Mouse (Mus musculus): ENCODE results near the gene Rin1. TPM values are rescaled to one million over a fixed set of nuclear protein-coding genes. Genes with fewer than 3 reads are reported as not detected.
"Not testable (repeated sequence)": the region's sequence is repeated elsewhere in the genome, so short reads cannot be mapped to it uniquely, and the experiment has no call there.

The Rin1 gene
- total RNA-seq, 2 experiments from 2014 or later: 0.71 to 1.2 TPM

DNA sequence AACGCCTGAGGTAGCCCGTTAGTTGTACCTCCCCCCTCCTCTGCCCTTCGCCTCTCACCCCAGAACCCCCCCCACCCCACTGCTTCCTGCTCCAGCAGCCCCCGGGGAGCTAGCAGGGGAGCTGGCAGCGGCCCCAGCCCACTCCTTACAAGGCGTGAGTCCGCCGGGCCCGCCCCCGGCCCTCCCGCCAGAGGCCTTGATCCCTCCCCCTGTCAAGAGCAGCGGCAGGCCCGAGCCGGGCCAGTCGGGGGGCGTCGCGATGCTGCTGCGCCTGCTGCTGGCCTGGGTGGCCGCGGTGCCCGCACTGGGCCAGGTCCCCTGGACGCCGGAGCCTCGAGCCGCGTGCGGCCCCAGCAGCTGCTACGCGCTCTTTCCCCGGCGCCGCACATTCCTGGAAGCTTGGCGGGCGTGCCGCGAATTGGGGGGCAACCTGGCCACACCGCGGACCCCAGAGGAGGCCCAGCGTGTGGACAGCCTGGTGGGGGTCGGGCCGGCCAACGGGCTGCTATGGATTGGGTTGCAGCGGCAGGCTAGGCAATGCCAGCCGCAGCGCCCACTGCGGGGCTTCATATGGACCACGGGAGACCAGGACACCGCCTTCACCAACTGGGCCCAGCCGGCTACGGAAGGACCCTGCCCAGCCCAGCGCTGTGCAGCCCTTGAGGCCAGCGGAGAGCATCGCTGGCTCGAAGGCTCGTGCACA lies 17.7 kb downstream of the Rin1 start, which contains the start of gene Cd248:
TSS of gene Cd248 (plus strand) at position 212 of the 703 bp plus-strand sequence.
- peak; percentile 75 for DNase-seq (ENCODE audit: low spot score)

DNA sequence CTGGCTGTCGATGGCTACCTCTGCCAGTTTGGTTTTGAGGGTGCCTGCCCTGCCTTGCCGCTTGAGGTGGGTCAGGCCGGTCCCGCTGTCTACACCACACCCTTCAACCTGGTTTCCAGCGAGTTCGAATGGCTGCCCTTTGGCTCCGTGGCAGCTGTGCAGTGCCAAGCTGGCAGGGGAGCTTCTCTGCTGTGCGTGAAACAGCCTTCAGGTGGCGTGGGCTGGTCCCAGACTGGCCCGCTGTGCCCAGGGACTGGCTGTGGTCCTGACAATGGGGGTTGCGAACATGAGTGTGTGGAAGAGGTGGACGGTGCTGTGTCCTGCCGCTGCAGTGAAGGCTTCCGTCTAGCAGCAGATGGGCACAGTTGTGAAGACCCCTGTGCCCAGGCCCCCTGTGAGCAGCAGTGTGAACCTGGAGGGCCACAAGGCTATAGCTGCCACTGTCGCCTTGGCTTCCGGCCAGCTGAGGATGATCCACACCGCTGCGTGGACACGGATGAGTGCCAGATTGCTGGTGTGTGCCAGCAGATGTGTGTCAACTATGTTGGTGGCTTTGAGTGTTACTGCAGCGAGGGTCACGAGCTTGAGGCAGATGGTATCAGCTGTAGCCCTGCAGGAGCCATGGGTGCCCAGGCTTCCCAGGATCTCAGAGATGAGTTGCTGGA lies 18.4 kb downstream of the Rin1 start:
- DNase-seq (ENCODE audit: low spot score): no peak

DNA sequence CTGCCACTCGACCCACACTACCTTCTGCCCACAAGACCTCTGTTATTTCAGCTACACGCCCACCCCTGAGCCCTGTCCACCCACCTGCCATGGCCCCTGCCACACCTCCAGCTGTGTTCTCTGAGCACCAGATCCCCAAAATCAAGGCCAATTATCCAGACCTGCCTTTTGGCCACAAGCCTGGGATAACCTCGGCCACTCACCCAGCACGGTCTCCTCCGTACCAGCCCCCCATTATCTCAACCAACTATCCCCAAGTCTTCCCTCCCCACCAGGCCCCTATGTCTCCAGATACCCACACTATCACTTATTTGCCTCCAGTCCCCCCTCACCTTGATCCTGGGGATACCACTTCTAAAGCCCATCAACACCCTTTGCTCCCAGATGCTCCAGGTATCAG lies 19.2 kb downstream of the Rin1 start:
- no peak for DNase-seq (ENCODE audit: low spot score)

DNA sequence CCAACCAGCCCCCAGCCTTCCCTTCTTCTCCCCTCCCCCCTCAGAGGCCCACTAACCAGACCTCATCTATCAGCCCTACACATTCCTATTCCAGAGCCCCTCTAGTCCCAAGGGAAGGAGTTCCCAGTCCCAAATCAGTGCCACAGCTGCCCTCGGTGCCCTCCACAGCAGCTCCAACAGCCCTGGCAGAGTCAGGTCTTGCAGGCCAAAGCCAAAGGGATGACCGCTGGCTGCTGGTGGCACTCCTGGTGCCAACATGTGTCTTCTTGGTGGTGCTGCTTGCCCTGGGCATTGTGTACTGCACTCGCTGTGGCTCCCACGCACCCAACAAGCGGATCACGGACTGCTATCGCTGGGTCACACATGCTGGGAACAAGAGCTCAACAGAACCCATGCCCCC lies 19.7 kb downstream of the Rin1 start:
- DNase-seq (ENCODE audit: low spot score): no peak

DNA sequence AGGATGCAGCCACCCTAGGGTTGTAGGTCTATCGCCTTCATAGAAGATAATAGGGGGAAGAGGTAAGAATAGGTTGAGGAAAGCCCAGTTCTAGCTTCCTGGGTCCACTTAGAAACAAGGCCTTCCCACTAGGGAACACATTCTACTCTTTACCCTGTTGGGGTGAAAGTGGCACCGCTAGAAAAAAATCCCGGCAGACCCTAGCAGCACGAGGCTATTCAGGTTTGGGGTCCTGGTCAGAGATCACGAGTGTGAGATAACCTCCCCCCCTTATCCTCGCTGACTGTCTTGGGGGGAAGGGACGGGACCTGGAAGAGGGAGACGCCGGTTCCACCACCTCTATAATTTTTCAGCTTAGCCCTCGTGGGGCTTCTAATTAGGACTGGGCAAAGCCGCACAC lies 20.8 kb downstream of the Rin1 start:
- no peak for DNase-seq (ENCODE audit: low spot score)

DNA sequence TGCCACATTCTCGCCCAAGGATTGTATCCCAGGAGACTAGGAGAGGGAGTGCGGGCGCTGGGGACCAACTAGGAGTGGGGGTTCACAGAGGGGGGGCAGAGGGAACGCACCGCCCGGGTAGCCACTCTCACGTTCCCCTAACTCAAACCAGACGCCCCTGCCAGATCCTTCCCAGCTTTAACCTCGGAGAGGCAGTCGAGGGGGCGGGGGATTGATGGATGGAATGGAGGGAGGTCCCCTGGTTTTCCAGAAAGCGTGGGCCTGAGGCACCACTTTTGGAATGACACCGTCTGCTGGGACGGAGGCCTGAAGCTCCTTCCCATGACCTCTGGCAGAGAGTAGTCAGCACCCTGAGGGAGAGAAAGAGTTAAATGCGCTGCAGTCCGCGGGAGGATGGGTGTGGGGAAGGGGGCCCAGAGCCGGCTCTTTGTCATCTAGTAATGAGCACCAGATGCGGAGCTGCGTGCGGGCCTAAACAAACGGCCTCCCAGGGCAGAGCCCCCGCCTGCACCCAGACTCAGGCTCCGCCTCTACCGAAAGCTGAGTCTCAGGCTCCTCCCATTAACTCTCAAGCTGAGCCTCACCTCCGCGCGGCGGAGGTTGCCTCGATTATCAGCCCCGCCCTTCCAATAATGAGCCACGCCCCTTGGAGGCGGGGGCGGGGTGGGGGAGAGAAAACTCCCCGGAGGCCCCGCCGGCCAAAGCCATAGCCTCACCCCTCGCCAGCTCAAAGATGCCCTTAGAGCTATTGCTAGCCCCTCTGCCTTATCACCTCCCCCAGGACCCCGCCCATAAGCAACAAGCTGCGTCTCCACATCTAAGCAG lies 21.5 kb downstream of the Rin1 start:
- DNase-seq (ENCODE audit: low spot score): peak; percentile 83

DNA sequence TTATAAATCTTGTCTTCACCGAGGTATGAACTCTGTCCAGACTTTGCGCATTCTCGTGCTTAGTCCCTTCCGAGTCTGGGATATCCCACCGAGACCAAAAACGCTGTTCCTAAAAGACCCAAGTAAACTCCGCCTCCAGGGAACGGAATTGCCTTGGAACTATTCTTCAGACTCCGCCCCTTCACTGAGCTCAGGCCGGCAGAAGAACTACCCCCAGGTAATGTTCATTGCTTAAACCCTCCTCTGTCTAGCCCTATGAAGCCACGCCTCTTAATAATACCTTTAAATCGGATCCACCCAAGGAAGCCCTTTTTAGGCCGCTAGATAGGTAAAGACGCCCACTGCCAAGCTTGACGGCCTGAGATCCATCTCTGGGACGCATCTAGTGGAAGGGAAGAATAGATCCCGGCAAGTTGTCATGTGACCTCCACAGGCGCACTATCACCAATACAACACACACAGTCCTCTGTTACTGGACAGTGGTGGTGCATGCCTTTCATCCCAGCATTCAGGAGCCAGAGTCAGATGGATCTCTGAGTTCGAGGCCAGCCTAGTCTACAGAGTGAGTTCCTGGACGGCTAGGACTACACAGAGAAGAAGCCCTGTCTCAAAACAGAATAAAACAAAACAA lies 22.2 kb downstream of the Rin1 start:
- no peak for DNase-seq (ENCODE audit: low spot score)

DNA sequence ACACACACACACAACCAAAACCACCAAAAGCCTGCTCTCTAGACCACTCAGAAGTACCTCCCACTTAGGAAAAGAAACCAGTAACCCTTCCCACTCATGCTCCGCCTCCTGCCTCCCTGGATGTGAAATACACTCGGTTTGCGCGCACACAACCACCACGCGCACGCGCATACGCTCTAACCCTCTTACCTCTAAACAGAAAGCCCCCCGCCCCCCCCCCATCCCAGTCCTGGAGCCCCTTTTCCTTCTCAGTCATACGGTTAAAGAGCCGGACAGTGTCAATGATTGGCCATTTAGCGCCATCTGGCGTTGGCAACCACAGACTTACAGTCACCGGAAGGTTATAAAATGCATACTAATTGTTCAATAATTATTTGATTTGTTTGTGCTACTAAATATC lies 22.7 kb downstream of the Rin1 start:
- DNase-seq (ENCODE audit: low spot score): peak; percentile 51

DNA sequence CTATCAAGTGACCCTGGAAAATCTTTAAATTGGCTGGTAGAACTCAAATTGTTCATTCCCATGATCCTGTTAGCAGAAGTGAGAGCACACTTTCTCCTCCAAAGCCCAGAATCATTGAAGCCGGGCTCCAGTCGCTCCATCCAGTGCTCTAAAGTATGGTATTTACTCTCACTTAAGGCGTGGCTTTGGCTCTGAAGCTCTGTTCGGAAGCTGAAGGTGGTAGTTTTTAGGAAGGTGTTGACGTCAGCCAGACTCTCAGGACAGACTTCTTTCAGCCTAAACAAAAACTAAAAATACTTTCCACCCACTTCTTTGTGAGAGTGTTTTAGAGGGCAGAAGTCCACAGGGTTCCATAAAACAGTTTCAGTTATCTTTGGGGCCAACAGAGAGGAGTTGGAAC lies 23.2 kb downstream of the Rin1 start:
- DNase-seq (ENCODE audit: low spot score): no peak

DNA sequence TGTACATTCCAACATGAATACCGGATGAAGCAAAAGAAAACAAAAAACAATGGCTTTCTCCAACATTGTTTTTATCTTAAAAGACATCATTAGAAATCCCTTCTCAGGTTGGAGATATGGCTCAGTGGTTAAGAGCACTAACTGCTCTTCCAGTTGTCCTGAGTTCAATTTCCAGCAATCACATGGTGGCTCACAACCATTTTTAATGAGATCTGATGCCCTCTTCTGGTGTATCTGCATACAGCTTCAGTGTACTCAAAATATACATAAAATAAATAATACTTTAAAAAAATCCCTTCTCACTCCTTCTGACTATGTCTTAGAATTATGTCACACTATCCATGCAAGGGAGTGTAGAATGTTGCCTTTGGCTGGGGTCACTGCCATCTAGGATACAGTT lies 29.0 kb downstream of the Rin1 start:
- no peak for DNase-seq (ENCODE audit: low spot score)

DNA sequence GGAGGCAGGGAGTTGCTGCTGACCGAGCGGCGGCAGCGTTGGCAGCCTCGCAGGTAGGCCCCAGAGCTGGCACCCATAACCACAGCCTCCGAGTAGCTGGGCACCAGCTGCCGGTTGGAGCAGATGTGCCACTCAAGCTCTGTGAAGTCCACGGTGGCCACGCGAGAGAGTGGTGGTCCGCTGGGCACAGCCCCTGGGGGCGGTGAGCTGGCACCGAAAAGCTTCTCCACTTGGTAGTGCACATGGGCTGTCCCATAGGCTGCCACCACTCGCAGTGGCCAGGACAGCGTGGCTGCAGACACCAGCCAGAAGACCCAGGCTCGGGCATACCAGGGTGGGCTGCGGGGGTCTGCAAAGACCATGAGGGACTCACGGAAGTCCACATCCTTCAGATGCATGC lies 31.7 kb downstream of the Rin1 start:
- DNase-seq (ENCODE audit: low spot score): no peak

DNA sequence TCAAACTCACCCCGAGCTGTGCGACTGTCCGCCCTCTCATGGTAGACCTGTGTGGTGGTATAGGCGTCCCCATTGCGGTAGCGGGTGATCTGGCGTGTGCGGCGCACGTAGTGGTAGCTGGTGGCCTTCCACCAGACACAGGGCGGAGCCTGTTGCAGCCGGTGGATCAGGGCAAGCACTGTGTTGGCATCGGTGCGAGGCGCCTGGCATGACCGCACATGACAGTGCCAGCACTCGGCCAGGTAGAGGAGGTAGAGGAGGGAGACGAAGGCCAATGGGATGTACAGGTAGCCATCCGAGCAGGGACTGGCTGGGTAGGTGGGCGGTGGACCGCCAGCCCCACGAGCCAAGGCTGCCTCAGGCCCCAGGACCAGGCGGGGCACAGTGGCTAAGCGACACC lies 32.3 kb downstream of the Rin1 start:
- no peak for DNase-seq (ENCODE audit: low spot score)

DNA sequence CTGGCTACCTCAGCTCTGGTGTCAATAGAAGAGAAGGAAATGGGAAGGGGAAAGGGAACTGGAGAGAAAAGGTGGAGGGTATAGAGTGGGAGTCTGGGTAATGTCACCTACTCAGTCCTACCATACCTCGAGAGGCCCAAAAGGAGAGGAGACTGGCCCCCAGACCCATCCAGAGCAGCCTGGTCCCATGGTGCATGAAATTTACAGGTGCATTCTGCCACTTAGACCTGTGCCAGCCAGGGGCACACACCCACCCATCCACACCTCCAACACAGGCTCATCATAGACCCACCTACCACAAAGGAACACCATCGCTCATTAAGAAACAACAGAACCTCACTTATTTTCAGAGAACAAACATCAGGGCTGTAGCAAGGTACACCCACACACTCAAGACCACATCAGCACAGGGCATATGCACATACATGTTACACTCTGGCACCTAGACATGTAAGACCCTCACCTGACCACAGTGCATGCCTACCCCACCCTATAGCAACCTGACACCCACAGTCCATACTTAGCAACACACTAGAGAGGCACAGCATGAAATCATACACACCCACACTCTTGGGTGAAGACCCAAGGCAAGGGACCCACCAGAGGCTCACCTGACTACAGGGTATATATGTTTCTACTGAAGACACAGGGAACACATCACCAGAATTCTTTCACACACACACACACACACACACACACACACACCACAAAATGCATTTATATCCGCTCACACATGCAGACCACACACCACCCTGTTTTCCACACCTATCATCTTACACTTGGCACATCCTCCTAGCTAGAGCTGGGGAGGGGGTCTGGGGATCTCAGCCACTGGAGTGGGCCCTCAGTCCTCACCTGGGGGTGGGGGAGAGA lies 33.9 kb downstream of the Rin1 start:
- DNase-seq (ENCODE audit: low spot score): no peak

DNA sequence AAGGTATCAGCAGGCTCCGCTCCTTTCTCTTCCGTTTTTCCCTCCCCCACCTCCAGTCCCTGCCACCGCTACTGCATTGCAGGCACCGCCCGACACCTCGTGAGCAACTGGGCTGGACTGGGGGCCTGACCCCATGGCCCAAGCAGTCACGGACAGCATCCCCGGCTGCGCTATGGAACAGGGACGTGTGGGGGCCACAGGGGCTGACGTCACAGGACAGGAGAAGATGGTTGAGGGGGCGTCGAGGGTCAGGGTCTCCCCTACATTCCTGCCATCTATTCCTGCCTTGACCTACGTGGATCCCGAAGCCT lies 34.5 kb downstream of the Rin1 start:
- DNase-seq (ENCODE audit: low spot score): no peak

DNA sequence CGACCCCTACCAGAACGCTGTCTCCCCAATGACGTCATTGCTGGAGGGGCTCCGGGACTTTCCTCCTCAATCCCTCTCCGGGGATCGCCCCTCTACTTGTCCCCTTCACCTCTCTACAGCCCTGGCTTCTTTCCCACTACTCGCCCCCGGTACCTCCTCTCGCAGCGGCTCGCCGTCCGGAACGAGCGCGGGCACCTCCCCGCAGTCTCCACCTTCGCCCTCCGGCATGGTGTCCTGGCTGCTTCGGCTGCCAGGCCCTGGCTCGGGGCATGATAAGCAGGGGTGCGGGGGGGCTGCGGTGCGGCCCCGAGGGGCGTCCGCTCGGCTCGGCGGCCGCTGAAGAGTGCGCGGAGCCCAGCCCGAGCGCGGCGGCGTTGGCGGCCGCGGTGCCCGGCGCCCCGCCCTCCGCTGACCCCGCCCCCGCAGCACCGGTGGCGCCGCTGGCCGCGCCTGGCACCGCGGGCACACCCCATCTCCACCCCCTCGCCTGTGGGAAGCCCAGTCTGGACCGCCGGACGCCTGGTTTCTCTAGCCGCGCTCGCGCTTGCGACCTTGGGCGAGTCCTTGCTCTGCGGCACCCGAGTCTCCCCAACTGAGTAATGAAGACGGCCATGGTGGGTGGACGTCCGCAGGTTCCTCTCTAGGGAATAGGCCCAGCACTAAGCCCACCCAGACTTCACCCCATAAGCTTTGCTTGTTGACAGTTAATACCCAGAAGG lies 35.0 kb downstream of the Rin1 start, which contains the start of gene Tmem151a:
TSS of gene Tmem151a (minus strand) at position 387 of the 719 bp plus-strand sequence.
- no peak for DNase-seq (ENCODE audit: low spot score)

DNA sequence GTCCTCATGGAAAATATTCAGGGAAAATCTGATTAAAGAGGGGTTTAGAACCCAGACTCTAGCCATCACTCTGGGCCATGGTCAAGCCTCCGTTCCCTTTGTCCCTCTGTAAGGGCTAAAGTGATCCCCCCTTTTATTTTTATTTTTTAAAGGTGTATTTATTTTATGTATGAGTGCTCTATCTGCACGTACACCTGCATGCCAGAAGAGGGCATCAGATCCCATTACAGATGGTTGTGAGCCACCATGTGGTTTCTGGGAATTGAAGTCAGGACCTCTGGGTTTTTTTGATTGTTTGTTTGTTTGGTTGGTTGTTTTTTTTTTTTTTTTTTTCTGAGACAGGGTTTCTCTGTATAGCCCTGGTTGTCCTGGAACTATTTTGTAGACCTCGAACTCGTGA lies 36.3 kb downstream of the Rin1 start:
- DNase-seq (ENCODE audit: low spot score): not testable (repeated sequence)

DNA sequence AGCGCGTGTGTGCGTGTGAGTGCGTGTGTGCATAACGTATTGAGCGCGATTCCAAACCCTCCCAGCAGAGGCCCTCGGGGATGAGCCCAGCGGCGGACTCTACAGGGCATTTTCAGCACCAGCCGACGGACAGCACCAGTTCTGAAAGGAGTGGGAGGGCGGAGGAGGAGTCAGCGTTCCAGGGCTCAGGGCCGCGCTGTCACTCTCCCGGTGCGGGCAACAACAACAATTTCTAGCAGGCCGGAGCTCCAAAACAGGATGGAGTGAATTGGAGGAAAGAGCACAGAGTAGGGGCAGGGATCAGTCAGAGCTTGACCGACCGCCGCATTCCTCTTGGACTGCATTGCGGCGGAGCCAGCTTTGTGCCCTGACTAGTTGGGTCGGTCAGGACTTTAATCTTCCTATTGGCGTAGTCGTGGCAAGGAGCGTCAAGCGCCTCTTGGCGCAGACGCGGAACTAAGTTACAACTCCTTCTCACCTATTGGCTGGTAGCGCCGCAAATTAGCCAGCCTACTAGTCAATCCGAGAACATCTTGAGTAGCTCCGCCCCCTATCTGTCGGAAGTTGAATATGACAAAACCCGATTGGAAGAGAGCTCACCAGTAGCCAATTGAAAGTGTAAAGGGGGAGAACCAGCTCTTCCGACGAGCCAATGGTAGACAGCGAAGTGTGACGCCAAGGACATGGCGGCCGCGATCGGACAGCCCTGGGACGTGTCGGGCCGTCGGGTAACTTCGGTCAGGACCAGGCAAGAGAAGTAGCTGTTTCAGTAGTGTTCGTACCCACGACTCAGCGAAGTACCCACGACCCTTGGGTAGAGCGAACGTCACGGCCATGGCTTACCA lies 37.8 kb downstream of the Rin1 start, which contains the start of gene Yif1a:
TSS of gene Yif1a (plus strand) at position 655 of the 845 bp plus-strand sequence.
- DNase-seq (ENCODE audit: low spot score): peak; percentile 95

DNA sequence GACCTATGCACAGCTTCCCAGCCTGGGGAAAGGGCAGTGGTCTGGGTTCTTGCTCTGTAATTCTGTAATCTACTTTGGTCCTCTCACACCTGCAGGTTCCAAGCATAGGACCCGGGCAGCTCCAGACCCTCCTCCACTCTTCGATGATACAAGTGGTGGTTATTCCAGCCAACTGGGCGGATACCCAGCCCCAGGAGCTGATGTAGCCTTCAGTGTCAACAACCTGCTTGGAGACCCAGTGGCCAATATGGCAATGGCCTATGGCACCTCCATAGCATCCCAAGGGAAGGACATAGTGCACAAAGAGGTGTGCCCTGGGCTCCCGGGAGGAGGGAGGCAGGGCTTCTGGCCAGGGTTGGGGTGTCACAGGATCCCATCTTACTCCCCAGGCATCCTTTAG lies 39.0 kb downstream of the Rin1 start:
- no peak for DNase-seq (ENCODE audit: low spot score)

DNA sequence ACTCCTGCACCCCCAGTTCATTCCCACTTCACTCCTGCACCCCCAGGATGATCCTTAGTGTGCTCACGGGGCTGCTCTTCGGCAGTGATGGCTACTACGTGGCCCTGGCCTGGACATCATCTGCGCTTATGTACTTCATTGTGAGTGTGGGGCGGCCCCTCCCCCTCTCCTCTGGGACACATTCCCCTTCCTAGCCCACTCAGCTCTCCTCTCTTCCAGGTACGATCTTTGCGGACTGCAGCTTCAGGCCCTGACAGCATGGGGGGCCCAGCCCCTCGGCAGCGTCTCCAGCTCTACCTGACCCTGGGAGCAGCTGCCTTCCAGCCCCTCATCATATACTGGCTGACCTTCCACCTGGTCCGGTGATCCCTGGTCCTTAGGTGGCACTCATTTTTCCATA lies 41.8 kb downstream of the Rin1 start:
- DNase-seq (ENCODE audit: low spot score): no peak
